Mouse (Mus musculus): ENCODE measurements around the gene Gdap2.
A peak's percentile ranks its signal among the peaks of the same experiment; 100 is the strongest.

Gene Gdap2

DNA sequence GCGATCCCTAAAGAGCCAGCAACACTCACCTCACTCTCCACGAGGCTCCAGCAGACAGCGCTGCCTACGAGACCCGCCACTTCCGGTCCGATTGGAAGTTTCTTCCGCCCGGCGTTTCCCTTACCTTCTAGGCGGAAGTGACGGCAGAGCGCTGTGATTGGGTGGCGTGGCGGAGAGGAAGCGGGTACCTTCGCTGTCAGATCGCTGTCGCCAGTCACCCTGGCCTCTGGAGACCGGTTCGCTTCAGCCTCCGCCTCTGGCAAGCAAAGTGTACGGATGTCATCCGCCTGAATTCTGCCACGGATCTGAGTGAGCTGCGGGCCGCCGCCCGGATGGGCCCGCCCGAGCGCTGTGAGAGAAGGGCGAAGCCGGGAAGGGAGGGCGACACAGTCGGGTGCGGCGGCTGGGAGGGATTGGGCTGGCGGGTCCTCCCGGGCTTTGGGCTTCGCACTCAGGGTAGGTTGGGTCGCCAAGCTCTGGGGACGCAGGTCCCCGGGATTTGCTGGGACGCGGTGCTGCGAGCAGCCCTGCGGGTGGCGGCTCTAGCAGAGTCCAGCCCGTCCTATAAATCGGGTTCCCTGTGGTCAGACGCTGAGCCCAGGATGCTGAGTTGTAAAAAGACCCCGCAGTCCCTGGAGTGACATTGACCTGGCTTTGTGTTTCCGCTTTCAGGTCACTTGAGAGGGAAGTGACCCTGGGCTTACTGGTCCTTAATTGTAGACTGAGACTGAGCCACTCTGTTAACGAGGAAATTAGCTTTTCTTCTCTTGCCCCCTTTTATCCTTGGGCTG is at the start of gene Gdap2, which contains the start of gene Wdr3:
TSS of gene Gdap2 (plus strand) at position 67 of the 791 bp plus-strand sequence.
TSS of gene Wdr3 (minus strand) at position 93 of the 791 bp plus-strand sequence.
- peak; percentile 96 for DNase-seq (ENCODE audit: low read depth)

DNA sequence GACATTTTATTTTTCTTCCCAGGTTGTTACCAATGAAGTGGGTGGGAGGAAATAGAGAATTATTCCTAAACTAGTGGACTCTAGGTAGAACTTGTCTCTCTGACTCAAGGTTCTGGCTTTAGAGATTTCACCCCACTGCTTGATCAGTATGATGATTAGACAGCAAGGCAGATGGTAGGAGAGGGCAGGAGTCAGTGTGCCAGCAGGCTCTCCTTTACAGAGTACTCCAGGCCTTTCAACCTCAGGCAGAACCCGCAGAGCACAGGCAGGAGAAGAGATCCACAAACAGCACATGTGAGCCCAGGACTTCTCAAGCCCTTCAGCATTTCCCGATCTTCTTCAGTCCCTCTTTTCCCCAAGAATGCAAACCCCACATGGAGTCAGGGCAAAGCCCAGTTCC is 43.5 kb upstream of the Gdap2 start:
- DNase-seq (ENCODE audit: low read depth), result no peak

DNA sequence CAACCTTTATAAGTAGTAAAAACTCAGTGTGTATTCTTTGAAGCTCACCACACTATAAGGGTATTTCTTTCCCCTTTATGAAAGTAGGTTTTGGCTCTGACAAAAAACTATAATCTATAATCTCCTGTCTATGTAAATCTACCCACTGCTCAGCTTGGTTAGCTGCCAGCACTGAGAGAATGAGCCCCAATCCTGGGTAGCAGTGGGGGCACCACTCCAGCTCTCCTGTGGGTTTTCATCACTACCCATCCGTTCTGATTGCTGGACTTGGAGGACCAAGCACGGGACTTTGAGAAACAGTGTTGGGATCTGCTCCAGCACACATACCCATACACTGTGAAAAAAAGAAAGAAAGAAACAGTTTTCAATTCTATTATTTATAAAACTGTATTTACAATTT is 40.2 kb upstream of the Gdap2 start:
- no peak for DNase-seq (ENCODE audit: low read depth)

- DNase-seq (ENCODE audit: low read depth), result no peak
Observed at GRCm38 (mm10) chr3:100122445-100122844, 39.7 kb upstream of the Gdap2 start.

GRCm38 (mm10) chr3:100160682-100161445 is 1.3 kb upstream of the Gdap2 start:
- DNase-seq (ENCODE audit: low read depth), result no peak

DNA sequence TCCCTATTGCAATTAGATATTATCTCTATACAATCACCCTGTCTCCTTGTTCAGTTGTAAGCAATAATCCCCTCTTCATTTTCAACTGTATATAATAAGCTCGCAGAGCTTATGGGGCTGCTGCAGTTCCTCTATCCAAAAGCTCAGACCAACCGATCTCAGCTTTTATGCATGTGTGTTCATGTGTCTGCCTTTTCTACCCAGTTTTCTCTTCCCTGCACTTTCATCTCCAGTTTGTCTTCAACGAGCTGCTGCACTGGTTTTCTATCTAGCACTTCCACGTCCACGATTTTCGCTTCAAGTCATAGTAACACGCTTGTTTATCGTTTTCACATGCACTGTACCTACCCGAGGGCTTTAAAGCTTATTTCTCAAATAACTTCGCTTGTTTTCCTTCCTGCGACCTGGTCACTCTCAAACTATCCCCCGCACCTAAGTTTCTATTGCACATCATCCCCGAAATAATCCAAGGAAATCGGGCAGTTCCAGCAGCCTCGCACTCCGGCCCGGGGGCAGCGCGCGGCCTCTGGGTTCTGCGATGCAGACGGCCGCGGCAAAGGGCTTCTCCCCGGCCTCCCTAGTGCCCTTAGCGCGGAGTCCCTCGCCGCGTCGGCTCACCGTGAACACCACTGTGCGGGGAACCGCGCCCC is 391 bp upstream of the Gdap2 start:
- DNase-seq (ENCODE audit: low read depth), result peak; percentile 7

DNA sequence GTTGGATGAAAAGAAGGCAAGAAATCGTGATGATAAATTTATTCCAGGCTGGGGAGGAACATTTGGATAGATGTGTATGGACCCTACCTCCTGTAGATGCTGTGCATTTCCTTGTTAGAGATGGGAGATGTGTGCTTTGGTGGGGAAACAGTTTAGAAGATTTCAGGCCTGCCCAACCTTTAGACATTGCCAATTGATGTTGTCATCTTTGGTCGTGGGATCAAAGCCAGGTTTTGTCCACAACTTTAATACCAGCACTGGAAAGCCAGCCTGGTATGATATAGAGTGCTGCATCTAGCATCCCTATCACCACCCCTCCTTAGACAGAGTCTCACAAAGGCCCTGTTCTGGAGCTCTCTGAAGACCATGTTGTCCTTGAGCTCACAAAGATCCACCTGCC is 1.4 kb downstream of the Gdap2 start:
- DNase-seq (ENCODE audit: low read depth), result no peak

- DNase-seq (ENCODE audit: low read depth), result no peak
Observed at GRCm38 (mm10) chr3:100164991-100165390, 2.8 kb downstream of the Gdap2 start.

DNA sequence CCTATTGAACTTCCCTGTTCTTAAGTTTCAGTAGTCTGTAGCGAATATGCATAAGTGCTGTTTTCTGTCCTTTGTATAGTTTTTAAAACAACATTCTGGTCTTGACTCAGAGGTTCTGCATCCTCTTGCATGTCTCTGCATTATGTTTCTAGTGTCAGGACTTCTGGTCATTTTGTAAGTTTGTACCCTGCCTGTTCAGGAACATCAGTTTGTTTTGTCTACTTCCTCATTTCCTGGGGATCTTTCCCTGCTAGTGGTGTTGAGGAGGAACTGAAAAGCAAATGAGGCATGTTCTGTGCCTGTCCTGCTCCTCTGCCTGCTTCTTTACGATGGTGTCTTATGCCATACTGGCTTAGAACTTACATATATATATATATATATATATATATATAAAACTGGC is 13.8 kb downstream of the Gdap2 start:
- DNase-seq (ENCODE audit: low read depth), result no peak

GRCm38 (mm10) chr3:100180471-100180870 is 18.3 kb downstream of the Gdap2 start:
- DNase-seq (ENCODE audit: low read depth), result no peak

DNA sequence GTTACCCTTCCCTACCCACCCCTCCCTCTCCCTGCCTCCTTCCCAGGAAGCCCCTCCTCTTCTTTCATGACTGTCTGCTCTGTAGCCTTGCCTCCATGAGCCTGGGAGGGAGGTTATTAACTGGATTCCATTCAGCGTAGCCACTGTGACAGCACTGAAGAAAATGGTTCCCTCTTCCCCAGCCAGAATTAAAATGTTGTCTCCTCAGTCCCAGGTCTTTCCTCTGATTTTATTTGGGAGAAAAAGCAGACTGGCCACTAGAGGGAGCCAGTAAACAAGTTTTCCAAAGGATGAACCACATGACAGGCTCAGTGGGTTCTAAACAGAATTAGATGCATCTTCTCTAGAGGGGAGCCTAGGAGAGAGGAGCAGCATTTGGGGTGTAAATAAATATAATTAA is 27.3 kb downstream of the Gdap2 start:
- peak; percentile 44 for DNase-seq (ENCODE audit: low read depth)

GRCm38 (mm10) chr3:100189861-100190260 is 27.7 kb downstream of the Gdap2 start:
- no peak for DNase-seq (ENCODE audit: low read depth)

DNA sequence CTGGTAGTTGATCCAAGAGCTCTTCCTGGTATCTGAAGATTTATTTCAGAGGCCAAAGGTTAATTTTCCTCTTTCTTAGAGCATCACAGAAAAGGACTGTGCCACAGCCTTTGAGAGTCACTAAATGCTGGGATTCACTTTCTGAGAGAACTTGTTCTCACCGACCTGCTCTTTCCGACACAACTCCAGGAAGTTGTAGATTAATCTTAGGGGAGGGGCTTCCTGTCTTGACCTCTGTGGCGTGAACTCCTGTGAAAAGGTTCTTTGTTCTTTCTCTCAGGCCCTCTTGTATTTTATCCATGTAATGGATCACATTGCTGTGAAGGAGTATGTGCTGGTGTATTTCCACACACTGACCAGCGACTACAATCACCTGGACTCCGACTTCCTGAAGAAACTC is 32.0 kb downstream of the Gdap2 start:
- DNase-seq (ENCODE audit: low read depth), result no peak

- no peak for DNase-seq (ENCODE audit: low read depth)
Observed at GRCm38 (mm10) chr3:100201554-100201953, 39.4 kb downstream of the Gdap2 start.

- DNase-seq (ENCODE audit: low read depth), result no peak
Observed at GRCm38 (mm10) chr3:100206973-100207372, 44.8 kb downstream of the Gdap2 start.

DNA sequence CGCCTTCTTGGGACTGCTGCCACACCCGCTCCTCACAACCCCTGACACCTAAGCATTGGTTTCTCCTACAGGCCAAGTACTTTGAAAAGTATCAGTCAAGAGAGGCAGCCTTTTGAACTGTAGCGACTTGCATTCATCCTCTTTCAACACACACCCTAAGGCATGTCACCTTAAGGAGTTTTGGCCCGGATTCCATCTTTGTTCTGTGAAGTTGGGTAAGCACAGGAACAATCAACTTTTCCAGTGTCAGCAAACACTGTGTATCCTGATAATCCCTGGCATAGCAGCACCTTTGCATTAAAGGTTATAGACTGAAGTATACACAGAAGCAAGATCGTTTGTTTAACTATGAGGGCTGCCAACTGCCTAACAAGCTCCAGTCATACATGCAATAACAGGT is 53.3 kb downstream of the Gdap2 start:
- DNase-seq (ENCODE audit: low read depth), result no peak

- DNase-seq (ENCODE audit: low read depth), result no peak
Observed at GRCm38 (mm10) chr3:100225326-100225959, 63.3 kb downstream of the Gdap2 start.

DNA sequence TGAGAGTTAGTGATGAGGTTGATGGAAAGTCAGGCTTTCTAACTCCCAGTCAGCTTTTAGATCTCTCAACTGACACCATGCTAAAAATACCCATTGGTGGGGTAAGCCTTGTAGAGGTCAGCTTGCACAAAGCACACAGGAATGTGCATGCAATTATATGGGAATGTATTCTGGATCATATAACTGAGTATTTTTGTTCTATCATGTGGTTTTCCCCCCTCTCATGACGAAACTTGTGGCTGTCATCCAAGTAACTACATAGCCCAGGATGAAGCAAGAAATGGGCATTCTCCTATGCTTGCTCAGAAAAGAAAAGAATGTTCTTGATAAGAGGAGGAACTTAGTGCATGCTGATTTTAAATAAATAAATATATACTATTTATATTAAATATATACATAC is 65.3 kb downstream of the Gdap2 start:
- DNase-seq (ENCODE audit: low read depth), result no peak

- DNase-seq (ENCODE audit: low read depth), result no peak
Observed at GRCm38 (mm10) chr3:100228981-100229380, 66.8 kb downstream of the Gdap2 start.

- no peak for DNase-seq (ENCODE audit: low read depth)
Observed at GRCm38 (mm10) chr3:100236725-100237436, 74.7 kb downstream of the Gdap2 start.

DNA sequence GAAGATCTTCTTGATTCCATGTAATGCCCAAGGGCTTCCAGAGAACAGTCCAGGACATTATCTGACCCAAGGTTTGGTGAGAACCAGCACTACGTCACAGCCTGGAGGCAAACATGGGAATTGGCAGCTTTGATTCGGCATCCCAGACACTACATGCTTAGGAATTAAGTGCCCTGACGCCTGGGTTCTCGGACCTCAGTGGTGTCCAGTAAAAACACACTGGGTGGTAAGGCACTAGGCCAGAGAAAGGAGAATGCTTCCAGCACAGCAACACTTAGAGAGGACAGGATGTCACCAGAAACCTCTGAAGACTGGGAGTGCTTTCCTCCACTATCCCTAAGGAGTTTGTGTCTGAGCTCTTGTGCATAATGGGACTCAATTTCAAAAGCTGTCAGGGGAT is 80.0 kb downstream of the Gdap2 start:
- no peak for DNase-seq (ENCODE audit: low read depth)
